Mouse (Mus musculus): Measurements from ENCODE around the gene Kctd17.

DNA sequence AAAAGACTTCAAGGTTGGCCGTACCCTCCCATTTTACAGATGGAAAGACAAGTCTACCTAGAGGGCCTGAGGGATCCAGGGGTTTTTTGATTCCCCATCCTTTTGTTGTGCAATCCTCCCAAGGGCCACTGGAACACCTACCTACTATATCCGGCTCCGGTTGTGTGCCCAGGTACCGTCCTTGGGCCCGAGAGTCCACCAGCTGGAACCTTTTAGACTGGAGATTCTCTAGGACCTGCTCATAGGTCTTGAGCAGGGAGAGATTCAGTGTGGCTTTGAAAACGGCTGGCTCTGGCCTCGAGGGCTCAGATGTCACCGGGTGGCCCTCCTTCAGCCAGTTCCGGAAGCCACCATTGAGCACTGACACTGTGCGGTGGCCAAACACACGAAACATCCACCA, 23.3 kb upstream of the Kctd17 start:
- TF ChIP-seq POLR2A (IDR thresholded peaks at IDR 0.05; ENCODE audit: borderline replicate concordance, extremely low read depth, low read depth, low read length) (no peak), CTCF (IDR thresholded peaks at IDR 0.05; ENCODE audit: insufficient read depth, low read length) (no peak)

Measured in lung, adult 2 months (tissue).